Mouse (Mus musculus) cortical plate, adult 2 months (tissue): ENCODE measurements at regions not wholly inside any gene's neighbourhood (a gene's known extent, or its start where the extent isn't known, plus 50 kb on each side); places are given as distances from the start of the nearest gene placed in this dataset.

Experiments used
- H3K27ac ChIP-seq: fragments of 200-500 bp; 2 replicates; pipeline ENCODE4 v1.5.1; 2012; ENCODE audit warnings: low read length, control low read depth, inconsistent platforms; ENCODE audit not compliant: insufficient read depth
- H3K4me1 ChIP-seq: fragments of 200-500 bp; 2 replicates; pipeline ENCODE4 v1.6.1; 2011; ENCODE audit warnings: low read length; ENCODE audit not compliant: control insufficient read depth, insufficient read depth
- H3K4me3 ChIP-seq: fragments of 200-500 bp; 2 replicates; pipeline ENCODE4 v1.5.1; 2011; ENCODE audit warnings: mild to moderate bottlenecking, low read length, control low read depth; ENCODE audit not compliant: insufficient read depth
- CTCF ChIP-seq: fragments of 200-500 bp; IDR thresholded peaks from 2 replicates; pipeline ENCODE4 v1.5.1; 2011; ENCODE audit warnings: mild to moderate bottlenecking, control low read depth, low read length; ENCODE audit not compliant: insufficient read depth; ENCODE audit errors: extremely low read depth
- POLR2A ChIP-seq: fragments of 200-500 bp; IDR thresholded peaks from 2 replicates; pipeline ENCODE4 v1.6.1; 2011; ENCODE audit warnings: mild to moderate bottlenecking, low read length, control low read depth; ENCODE audit not compliant: insufficient read depth; ENCODE audit errors: extremely low read depth

DNA sequence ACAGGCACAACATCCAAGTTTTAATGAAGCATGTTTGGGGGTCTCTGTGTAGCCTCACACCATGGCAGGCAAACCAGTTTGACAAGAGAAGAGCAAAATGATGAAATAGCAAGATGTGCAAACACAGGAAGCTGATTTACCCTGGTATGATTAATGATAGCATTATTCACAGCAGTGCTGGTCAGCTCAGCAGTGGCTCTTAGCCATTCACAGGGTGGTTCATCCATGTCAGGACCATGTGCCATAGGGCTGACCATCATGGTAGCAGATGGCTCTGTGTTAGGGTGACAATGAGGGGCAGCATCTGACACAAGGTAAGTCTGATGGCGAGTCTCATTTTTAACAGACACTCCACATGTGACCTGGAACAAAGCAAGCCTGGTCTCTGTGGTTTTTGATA is 443.1 kb upstream of the Arpp21 start:
- Histone ChIP-seq H3K27ac (no peak overlapping the region), H3K4me1 (no peaks in the 10 kb centered on the region), H3K4me3 (no peak overlapping the region)
- no peak for TF ChIP-seq CTCF
- no peak for TF ChIP-seq POLR2A

DNA sequence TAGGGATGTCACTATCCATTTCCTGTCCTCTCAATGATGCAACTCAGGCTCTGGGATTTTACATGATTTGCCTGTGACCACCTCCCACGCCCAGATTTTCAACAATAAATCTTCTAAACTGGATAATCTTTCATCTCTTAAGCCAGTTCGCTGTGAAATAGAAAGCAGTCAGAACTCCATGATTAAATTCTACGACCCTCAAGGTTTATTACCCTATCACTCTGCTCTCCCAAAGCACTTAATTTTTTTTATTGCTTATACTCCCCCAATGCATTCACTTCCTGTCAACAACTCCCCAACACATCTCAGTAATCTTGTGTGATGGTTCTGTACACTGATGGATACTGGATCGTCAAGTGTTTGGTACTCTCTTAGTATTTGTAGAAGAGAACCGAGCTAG is 439.5 kb upstream of the Arpp21 start:
- H3K4me1 ChIP-seq = no peaks in the 10 kb centered on the region
- no peak overlapping the region for H3K4me3 ChIP-seq
- TF ChIP-seq CTCF = no peak
- TF ChIP-seq POLR2A = no peak
- H3K27ac ChIP-seq = no peak overlapping the region
